Mouse (Mus musculus): ENCODE results near the gene Zfp622. TPM values are rescaled to one million over a fixed set of nuclear protein-coding genes. Genes with fewer than 3 reads are reported as not detected.

Zfp622 gene
- polyA plus RNA-seq, 1 experiment, result 14.9 TPM

DNA sequence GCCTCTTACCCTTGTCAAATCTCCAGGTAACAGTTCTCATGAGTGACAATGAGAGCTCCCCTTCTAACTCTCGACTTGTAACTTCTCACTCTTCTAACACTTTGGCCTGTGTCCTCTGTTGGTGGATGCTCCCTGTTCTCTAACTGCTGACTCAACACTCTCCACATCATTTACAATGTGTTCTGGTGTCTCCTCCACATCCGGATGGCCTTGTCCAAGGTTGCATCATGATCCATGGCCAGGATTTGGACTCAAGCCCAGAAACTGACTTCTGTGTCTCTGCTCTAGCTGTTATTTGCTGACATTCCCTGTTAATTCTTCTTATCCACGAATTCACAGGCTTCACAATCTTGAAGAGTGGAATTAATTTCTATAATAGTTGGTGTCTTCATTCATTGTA lies 47.5 kb downstream of the Zfp622 start:
- Histone ChIP-seq H3K27ac (ENCODE audit: insufficient read depth, low read depth, low read length) (no peak overlapping the region), H3K27me3 (replicated peaks; ENCODE audit: control insufficient read depth, insufficient read depth, low read length) (no peaks in the 10 kb centered on the region), H3K4me3 (ENCODE audit: insufficient read depth, low read depth, low read length) (no peak overlapping the region), H3K4me1 (ENCODE audit: control insufficient read depth, insufficient read depth, low read length) (no peaks in the 10 kb centered on the region), H3K36me3 (ENCODE audit: control insufficient read depth, insufficient read depth, low read length) (no peaks in the 10 kb centered on the region)
- peak; percentile 19 for DNase-seq
- TF ChIP-seq POLR2A (IDR thresholded peaks at IDR 0.05; ENCODE audit: low read depth, low read length) (no peak), CTCF (conservative IDR thresholded peaks at IDR 0.05; ENCODE audit: insufficient read depth, insufficient read length, low read depth, low read length) (no peak)
- WGBS, result 52% methylated on average over 3 of the region's 3 CpGs

DNA sequence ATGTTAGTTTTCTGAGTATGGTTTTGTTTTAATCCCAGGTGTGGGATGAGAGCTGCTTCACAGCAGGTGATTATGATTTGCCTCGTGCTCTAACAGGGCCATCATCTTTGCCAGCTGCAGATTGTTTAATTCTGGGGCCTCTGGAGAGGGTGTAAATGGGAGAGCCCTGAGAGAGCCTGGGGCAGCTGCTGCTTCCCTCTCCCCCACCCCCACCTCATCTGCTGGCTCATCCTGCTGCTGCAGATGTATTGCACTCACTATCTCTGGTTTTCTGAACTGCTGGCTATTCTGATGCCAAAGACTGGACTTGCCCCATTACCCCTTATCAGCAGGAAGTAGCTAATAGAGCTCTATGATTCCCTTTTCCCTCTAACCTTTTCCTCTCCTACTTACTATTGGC lies 56.4 kb downstream of the Zfp622 start:
- no peak overlapping the region for H3K27ac ChIP-seq (ENCODE audit: insufficient read depth, low read depth, low read length)
- WGBS, result 47% methylated on average over 1 of the region's 1 CpGs
- no peaks in the 10 kb centered on the region for H3K36me3 ChIP-seq (ENCODE audit: control insufficient read depth, insufficient read depth, low read length)
- no peak for DNase-seq
- H3K4me3 ChIP-seq (ENCODE audit: insufficient read depth, low read depth, low read length), result no peak overlapping the region
- no peaks in the 10 kb centered on the region for H3K4me1 ChIP-seq (ENCODE audit: control insufficient read depth, insufficient read depth, low read length)
- no peak for TF ChIP-seq POLR2A (IDR thresholded peaks at IDR 0.05; ENCODE audit: low read depth, low read length)
- no peak for TF ChIP-seq CTCF (conservative IDR thresholded peaks at IDR 0.05; ENCODE audit: insufficient read depth, insufficient read length, low read depth, low read length)
- H3K27me3 ChIP-seq (replicated peaks; ENCODE audit: control insufficient read depth, insufficient read depth, low read length), result no peaks in the 10 kb centered on the region

DNA sequence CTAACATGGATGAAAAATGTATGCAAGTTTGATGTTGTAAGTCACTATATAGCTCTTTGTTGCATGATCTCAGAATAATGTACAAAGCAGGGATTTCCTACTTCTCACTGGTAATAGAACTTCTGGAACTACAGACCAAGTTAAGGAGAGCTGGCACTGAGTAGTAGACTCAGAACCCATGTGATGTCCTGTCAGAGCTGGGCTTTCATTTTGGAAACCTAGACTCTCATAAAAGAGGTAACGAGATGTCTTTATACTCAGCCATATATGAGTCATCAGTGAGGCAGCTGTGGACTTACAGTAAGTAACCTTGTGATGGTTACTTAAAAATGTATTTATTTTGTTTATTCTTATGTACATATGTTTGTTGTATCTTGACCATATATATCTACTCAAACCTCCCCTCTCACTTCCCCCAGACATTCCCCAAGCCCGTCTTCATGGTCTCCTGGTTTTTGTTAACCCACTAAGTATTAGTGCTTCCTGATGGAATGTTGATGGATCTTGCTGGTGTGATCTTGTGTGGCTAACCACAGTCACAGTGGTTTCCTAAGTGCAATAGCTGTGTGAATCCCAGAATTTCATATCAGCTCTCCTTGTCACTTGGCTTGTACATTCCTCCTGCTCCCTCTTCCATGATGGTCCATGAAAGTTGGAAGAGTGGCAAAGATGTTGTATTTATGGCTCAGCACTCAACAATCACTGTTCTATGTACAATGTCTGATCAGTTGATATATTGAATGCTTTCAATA lies 57.2 kb downstream of the Zfp622 start:
- H3K4me1 ChIP-seq (ENCODE audit: control insufficient read depth, insufficient read depth, low read length), result no peaks in the 10 kb centered on the region
- no peak overlapping the region for H3K4me3 ChIP-seq (ENCODE audit: insufficient read depth, low read depth, low read length)
- H3K27me3 ChIP-seq (replicated peaks; ENCODE audit: control insufficient read depth, insufficient read depth, low read length), result no peaks in the 10 kb centered on the region
- 80% methylated on average over 2 of the region's 2 CpGs for WGBS
- no peaks in the 10 kb centered on the region for H3K36me3 ChIP-seq (ENCODE audit: control insufficient read depth, insufficient read depth, low read length)
- H3K27ac ChIP-seq (ENCODE audit: insufficient read depth, low read depth, low read length), result no peak overlapping the region
- DNase-seq, result no peak
- no peak for TF ChIP-seq CTCF (conservative IDR thresholded peaks at IDR 0.05; ENCODE audit: insufficient read depth, insufficient read length, low read depth, low read length)
- TF ChIP-seq POLR2A (IDR thresholded peaks at IDR 0.05; ENCODE audit: low read depth, low read length), result no peak

Other genes starting within 250 kb of the Zfp622 start
- 32.1 and 36.0 TPM in 2 replicates for gene Retreg1, start 141.2 kb upstream of the Zfp622 start, polyA plus RNA-seq (2012; rRNA removed)

Measured in kidney, adult 2 months (tissue).